Mouse (Mus musculus) lung, postnatal 0 days (tissue): ENCODE results near the gene Tbx5.

Source experiments
- CTCF ChIP-seq: IDR thresholded peaks from 2 replicates; pipeline ENCODE4 v1.5.1; 2016; ENCODE audit warnings: antibody characterized with exemption, mild to moderate bottlenecking
- EP300 ChIP-seq: IDR thresholded peaks from 2 replicates; pipeline ENCODE4 v1.6.1; 2016; ENCODE audit warnings: antibody characterized with exemption, mild to moderate bottlenecking, control low read depth

DNA sequence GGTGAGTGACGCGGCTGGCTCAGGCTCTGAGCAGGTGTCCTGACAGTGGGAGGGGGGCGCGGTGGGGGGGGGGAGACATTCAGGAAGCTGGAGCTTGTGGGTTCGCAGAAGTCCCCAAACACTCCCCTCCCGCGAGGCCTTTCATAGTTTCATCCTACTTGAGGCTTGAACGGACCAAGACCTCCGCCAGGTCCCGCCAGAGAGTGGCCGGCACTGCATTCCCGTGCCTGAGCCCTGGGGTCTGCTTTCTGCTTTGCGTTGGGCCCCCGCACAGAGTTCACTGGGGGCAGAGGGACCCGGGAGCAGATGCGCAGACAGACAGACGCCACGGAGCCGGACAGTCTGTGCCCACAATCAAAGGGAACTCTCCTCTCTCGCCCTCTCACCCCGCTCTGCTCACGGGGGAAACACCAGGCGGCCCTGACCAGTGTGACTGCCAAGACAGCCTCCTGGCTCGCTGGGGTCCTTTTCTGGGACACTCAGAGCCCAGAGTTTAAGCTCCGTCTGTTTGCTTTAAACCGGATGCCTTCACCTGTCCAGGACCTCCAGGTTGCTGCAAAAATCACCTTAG lies 34.8 kb upstream of the Tbx5 start:
- TF ChIP-seq CTCF = no peak
- no peak for TF ChIP-seq EP300
